Mouse (Mus musculus): ENCODE data around the gene Capn5. TPM values are rescaled to one million over a fixed set of nuclear protein-coding genes. Genes with fewer than 3 reads are reported as not detected.
A peak's percentile ranks its signal among the peaks of the same experiment; 100 is the strongest.

The Capn5 gene
- total and polyA plus RNA-seq, 3 experiments, result 0.26 to 0.55 (median 0.27) TPM

- no peak overlapping the region for H3K4me2 ChIP-seq (ENCODE audit: insufficient read depth, low read depth, poor library complexity, severe bottlenecking)
- H3K9ac ChIP-seq (ENCODE audit: insufficient read depth, low read depth), result no peak overlapping the region
- in situ Hi-C loops (cut with MboI; ENCODE audit: low pct_ligation_motif_present, low pct_unique_long_range_greater_than_20kb, low sequenced_read_pairs), result no loop called here
These were observed 56.8 kb downstream of the Capn5 start for GRCm38 (mm10) chr7:98121241-98121640.

GRCm38 (mm10) chr7:98120325-98120724 is 57.7 kb downstream of the Capn5 start:
- dilution Hi-C loops (cut with MboI; ENCODE audit: extremely low pct_ligation_motif_present, extremely low pct_unique_long_range_greater_than_20kb, low sequenced_read_pairs) (no loop called here), in situ Hi-C loops (cut with MboI; ENCODE audit: low pct_ligation_motif_present, low pct_unique_long_range_greater_than_20kb, low sequenced_read_pairs) (no loop called here)
- Histone ChIP-seq H3K27ac (ENCODE audit: insufficient read depth, low read depth) (no peak overlapping the region), H3K36me3 (replicated peaks in 1 of 2; ENCODE audit: control insufficient read depth in 1 of 2, insufficient read depth in 1 of 2, low read length in 1 of 2) (no peaks in the 10 kb centered on the region), H3K4me1 (ENCODE audit: control insufficient read depth in 1 of 2, insufficient read depth in 2 of 2) (peaks cover 2 to 12% of the 10 kb centered on the region in 2 experiments; a peak in 2 of 4 replicates), H3K9ac (ENCODE audit: insufficient read depth, low read depth) (0 out of 2 replicates have a peak overlapping the region, but pooled peaks have one; percentile 19), H3K9me3 (replicated peaks; ENCODE audit: low read length) (no peaks in the 10 kb centered on the region), H3K4me3 (replicated peaks in 1 of 3; ENCODE audit: low read depth in 2 of 3, low read length in 2 of 3, poor library complexity in 1 of 3) (peak overlapping the region in 2 of 3 experiments; percentile 19 to 48), H3K4me2 (ENCODE audit: insufficient read depth, low read depth, poor library complexity, severe bottlenecking) (peak overlapping the region; percentile 76), H3K79me2 (replicated peaks; ENCODE audit: control insufficient read depth, extremely low read depth, insufficient read depth, poor library complexity, severe bottlenecking) (no peaks in the 10 kb centered on the region), H3K27me3 (replicated peaks) (peaks cover 21% of the 10 kb centered on the region)
- peak; percentile 74 for DNase-seq (ENCODE audit: extremely low read depth)
- TF ChIP-seq USF1 (IDR thresholded peaks at IDR 0.05; ENCODE audit: low read depth, low read length) (no peak), SMC3 (IDR thresholded peaks at IDR 0.05; ENCODE audit: low read depth, low read length) (peak; percentile 73), JUN (IDR thresholded peaks at IDR 0.05; ENCODE audit: insufficient read depth, low read depth, low read length) (no peak), ZC3H11A (IDR thresholded peaks at IDR 0.05; ENCODE audit: low read depth, low read length) (0 out of 2 replicates have a peak, but pooled peaks have one; percentile 22), CHD1 (IDR thresholded peaks at IDR 0.05; ENCODE audit: low read depth, low read length) (no peak), POLR2AphosphoS2 (IDR thresholded peaks at IDR 0.05; ENCODE audit: low read depth, low read length) (no peak), ZNF384 (IDR thresholded peaks at IDR 0.05; ENCODE audit: low read depth, low read length) (no peak), PAX5 (IDR thresholded peaks at IDR 0.05; ENCODE audit: low read length) (no peak), SIN3A (IDR thresholded peaks at IDR 0.05; ENCODE audit: low read length) (no peak), E2F4 (IDR thresholded peaks at IDR 0.05; ENCODE audit: insufficient replicate concordance, low read depth, low read length) (no peak), TCF12 (IDR thresholded peaks at IDR 0.05; ENCODE audit: low read depth, low read length) (no peak), RCOR1 (conservative IDR thresholded peaks at IDR 0.05; ENCODE audit: low read depth, low read length) (no peak), UBTF (IDR thresholded peaks at IDR 0.05; ENCODE audit: low read depth, low read length) (no peak), ELF1 (IDR thresholded peaks at IDR 0.05; ENCODE audit: low read depth, low read length) (peak; percentile 68), MEF2A (IDR thresholded peaks at IDR 0.05; ENCODE audit: borderline replicate concordance, low read depth, low read length) (no peak), BHLHE40 (IDR thresholded peaks at IDR 0.05; ENCODE audit: low read depth, low read length) (peak; percentile 37; the same call in 1 of the 2 replicates), MAZ (IDR thresholded peaks at IDR 0.05; ENCODE audit: low read depth, low read length) (peak; percentile 77; the same call in 1 of the 2 replicates), GABPA (IDR thresholded peaks at IDR 0.05; ENCODE audit: insufficient replicate concordance, low read depth, low read length) (no peak), MYC (IDR thresholded peaks at IDR 0.05; ENCODE audit: low read depth, low read length) (peak; percentile 43; the same call in 1 of the 2 replicates), JUND (conservative IDR thresholded peaks at IDR 0.05; ENCODE audit: low read depth, low read length) (no peak), ETS1 (conservative IDR thresholded peaks at IDR 0.05; ENCODE audit: low read depth, low read length) (no peak), USF2 (conservative IDR thresholded peaks at IDR 0.05; ENCODE audit: low read depth, low read length) (no peak), RAD21 (IDR thresholded peaks at IDR 0.05; ENCODE audit: low read depth, low read length) (peak; percentile 84), CTCF (conservative IDR thresholded peaks at IDR 0.05 in 1 of 2, IDR thresholded peaks at IDR 0.05 in 1 of 2; ENCODE audit: low read depth in 2 of 2, low read length in 2 of 2) (peak; percentile 65 to 91), CHD2 (IDR thresholded peaks at IDR 0.05; ENCODE audit: low read length) (no peak), MAX (IDR thresholded peaks at IDR 0.05; ENCODE audit: low read length) (0 out of 2 replicates have a peak, but pooled peaks have one; percentile 22), NELFE (IDR thresholded peaks at IDR 0.05; ENCODE audit: low read depth, low read length) (no peak), KAT2A (IDR thresholded peaks at IDR 0.05; ENCODE audit: insufficient replicate concordance, low read length) (no peak), IRF4 (IDR thresholded peaks at IDR 0.05; ENCODE audit: low read depth, low read length) (0 out of 2 replicates have a peak, but pooled peaks have one; percentile 29)

More at GRCm38 (mm10) chr7:98121241-98121640, 56.8 kb downstream of the Capn5 start:
- no peak for DNase-seq (ENCODE audit: extremely low read depth)
- dilution Hi-C loops (cut with MboI; ENCODE audit: extremely low pct_ligation_motif_present, extremely low pct_unique_long_range_greater_than_20kb, low sequenced_read_pairs), result no loop called here
- Histone ChIP-seq H3K4me1 (ENCODE audit: control insufficient read depth in 1 of 2, insufficient read depth in 2 of 2) (peaks cover 2 to 12% of the 10 kb centered on the region in 2 experiments; a peak in 2 of 4 replicates), H3K9me3 (replicated peaks; ENCODE audit: low read length) (no peaks in the 10 kb centered on the region), H3K27me3 (replicated peaks) (peaks cover 21% of the 10 kb centered on the region), H3K79me2 (replicated peaks; ENCODE audit: control insufficient read depth, extremely low read depth, insufficient read depth, poor library complexity, severe bottlenecking) (no peaks in the 10 kb centered on the region), H3K36me3 (replicated peaks in 1 of 2; ENCODE audit: control insufficient read depth in 1 of 2, insufficient read depth in 1 of 2, low read length in 1 of 2) (no peaks in the 10 kb centered on the region), H3K4me3 (replicated peaks in 1 of 3; ENCODE audit: low read depth in 2 of 3, low read length in 2 of 3, poor library complexity in 1 of 3) (no peak overlapping the region), H3K27ac (ENCODE audit: insufficient read depth, low read depth) (no peak overlapping the region)
- no peak for TF ChIP-seq E2F4 (IDR thresholded peaks at IDR 0.05; ENCODE audit: insufficient replicate concordance, low read depth, low read length)
- TF ChIP-seq USF2 (conservative IDR thresholded peaks at IDR 0.05; ENCODE audit: low read depth, low read length), result no peak
- no peak for TF ChIP-seq JUND (conservative IDR thresholded peaks at IDR 0.05; ENCODE audit: low read depth, low read length)
- TF ChIP-seq ZKSCAN1 (IDR thresholded peaks at IDR 0.05; ENCODE audit: borderline replicate concordance, low read depth, low read length), result no peak
- TF ChIP-seq CTCF (conservative IDR thresholded peaks at IDR 0.05 in 1 of 2, IDR thresholded peaks at IDR 0.05 in 1 of 2; ENCODE audit: low read depth in 2 of 2, low read length in 2 of 2), result no peak
- no peak for TF ChIP-seq TCF12 (IDR thresholded peaks at IDR 0.05; ENCODE audit: low read depth, low read length)
- TF ChIP-seq UBTF (IDR thresholded peaks at IDR 0.05; ENCODE audit: low read depth, low read length), result no peak
- no peak for TF ChIP-seq ETS1 (conservative IDR thresholded peaks at IDR 0.05; ENCODE audit: low read depth, low read length)
- TF ChIP-seq MXI1 (IDR thresholded peaks at IDR 0.05; ENCODE audit: low read depth, low read length), result no peak
- TF ChIP-seq BHLHE40 (IDR thresholded peaks at IDR 0.05; ENCODE audit: low read depth, low read length), result no peak
- TF ChIP-seq POLR2A (IDR thresholded peaks at IDR 0.05; ENCODE audit: low read depth, low read length), result no peak

All from CH12.LX (cell line).